Mouse (Mus musculus) embryonic fibroblast, embryonic 13.5 days (primary cell): ENCODE data around the gene Rnf208. TPM values are rescaled to one million over a fixed set of nuclear protein-coding genes. Genes with fewer than 3 reads are reported as not detected.
"Not testable (repeated sequence)": the region's sequence is repeated elsewhere in the genome, so short reads cannot be mapped to it uniquely, and the experiment has no call there.

Source experiments
- H3K27ac ChIP-seq: 2 replicates; pipeline ENCODE4 v1.5.1; 2012; ENCODE audit warnings: low read length, control low read depth, inconsistent platforms; ENCODE audit not compliant: insufficient read depth
- H3K4me1 ChIP-seq: 2 replicates; pipeline ENCODE4 v1.6.1; 2011; ENCODE audit warnings: low read length; ENCODE audit not compliant: control insufficient read depth, insufficient read depth
- H3K4me3 ChIP-seq: 2 replicates; pipeline ENCODE4 v1.5.1; 2011; ENCODE audit warnings: mild to moderate bottlenecking, control low read depth, low read length; ENCODE audit not compliant: insufficient read depth
- CTCF ChIP-seq: IDR thresholded peaks from 2 replicates; pipeline ENCODE4 v1.5.1; 2011; ENCODE audit warnings: mild to moderate bottlenecking, control low read depth, low read length, moderate library complexity, borderline replicate concordance; ENCODE audit not compliant: insufficient read depth
- POLR2A ChIP-seq: IDR thresholded peaks from 2 replicates; pipeline ENCODE4 v1.6.1; 2011; ENCODE audit warnings: low read depth, mild to moderate bottlenecking, control low read depth, low read length, moderate library complexity
- polyA plus RNA-seq: library from polyadenylated mRNA; stranded (reverse); fragments of >200 nt; gene quantifications from 2 replicates; pipeline ENCODE4 v1.2.4, GENCODE M21; 2011; ENCODE audit warnings: low read depth; ENCODE audit not compliant: missing spikeins, insufficient read length

Rnf208 gene
- polyA plus RNA-seq, 1 experiment: 0.42 TPM

DNA sequence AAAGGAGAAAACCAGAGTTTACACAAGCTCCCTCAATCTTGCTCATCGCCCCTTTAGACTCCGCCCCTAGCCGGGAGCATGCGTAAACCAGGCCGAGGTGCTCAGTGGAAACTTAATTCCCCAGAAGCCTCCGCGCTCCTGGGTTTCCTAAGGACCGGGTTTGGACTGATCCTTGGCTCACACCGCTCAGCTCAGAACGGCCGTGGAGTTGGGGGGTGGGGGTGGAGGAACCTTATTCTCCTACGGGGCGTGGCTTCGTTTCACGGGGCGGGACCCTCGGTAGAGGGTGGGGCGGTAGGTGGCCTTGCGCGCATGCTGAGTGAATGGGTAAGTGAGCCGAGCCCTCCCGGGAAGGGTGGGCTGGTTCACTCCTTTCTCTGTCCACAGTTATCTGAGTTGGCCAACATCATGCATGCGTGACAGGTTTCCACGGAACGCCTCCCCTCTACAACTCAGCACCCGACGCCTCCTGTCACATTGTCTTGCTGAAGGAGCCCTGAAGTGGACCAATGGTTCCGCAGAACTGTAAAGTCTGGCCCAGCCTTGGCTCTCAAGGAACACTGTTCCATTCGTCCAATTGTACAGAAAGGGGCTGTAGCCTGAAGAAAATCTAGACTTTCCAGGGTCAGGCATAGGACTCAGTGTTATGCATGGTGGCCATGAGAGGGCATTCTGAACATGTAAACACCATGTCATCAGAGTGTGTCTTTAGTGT is 1.2 kb upstream of the Rnf208 start:
- Histone ChIP-seq H3K27ac (no peak overlapping the region), H3K4me1 (0 out of 2 replicates have a peak, but pooled peaks cover 3% of the 10 kb centered on the region), H3K4me3 (0 out of 2 replicates have a peak overlapping the region, but pooled peaks have one; percentile 8)
- no peak; the same call in 1 of the 2 replicates for TF ChIP-seq POLR2A
- TF ChIP-seq CTCF: no peak

DNA sequence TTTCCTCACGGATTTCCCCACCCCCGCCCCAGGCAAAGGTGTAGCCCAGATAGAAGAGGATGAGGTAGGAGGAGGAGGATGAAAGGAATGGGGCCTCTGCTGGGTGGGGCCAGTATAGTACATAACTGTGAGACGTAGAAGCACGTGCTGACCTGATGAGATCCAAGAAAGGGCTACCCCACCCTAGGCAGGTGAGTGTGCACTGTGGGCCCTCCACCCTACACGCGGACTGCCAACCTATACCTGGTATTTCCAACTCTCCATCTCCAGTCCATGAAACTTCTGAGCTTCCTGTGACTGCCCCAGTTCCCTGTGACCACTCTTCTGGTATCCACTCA is 648 bp upstream of the Rnf208 start:
- Histone ChIP-seq H3K27ac (no peak overlapping the region), H3K4me1 (0 out of 2 replicates have a peak, but pooled peaks cover 3% of the 10 kb centered on the region), H3K4me3 (no peak overlapping the region)
- TF ChIP-seq POLR2A: no peak
- no peak for TF ChIP-seq CTCF

DNA sequence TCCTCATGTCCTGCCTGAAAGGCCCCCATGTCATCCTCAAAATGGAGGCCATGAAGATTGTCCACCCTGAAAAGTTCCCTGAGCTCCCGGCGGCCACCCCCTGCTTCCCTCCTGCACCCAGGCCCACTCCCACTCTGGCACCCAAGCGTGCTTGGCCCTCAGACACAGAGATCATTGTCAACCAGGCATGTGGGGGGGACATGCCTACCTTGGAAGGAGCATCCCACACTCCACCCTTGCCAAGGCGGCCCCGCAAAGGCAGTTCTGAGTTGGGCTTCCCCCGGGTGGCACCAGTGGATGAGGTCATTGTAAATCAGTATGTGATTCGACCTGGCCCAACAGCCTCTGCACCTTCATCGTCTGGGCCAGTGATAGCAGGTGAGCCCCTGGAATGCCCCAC is 1.3 kb downstream of the Rnf208 start:
- TF ChIP-seq CTCF (no peak), POLR2A (no peak)
- no peaks in the 10 kb centered on the region for H3K4me1 ChIP-seq
- H3K27ac ChIP-seq: no peak overlapping the region
- no peak overlapping the region for H3K4me3 ChIP-seq

DNA sequence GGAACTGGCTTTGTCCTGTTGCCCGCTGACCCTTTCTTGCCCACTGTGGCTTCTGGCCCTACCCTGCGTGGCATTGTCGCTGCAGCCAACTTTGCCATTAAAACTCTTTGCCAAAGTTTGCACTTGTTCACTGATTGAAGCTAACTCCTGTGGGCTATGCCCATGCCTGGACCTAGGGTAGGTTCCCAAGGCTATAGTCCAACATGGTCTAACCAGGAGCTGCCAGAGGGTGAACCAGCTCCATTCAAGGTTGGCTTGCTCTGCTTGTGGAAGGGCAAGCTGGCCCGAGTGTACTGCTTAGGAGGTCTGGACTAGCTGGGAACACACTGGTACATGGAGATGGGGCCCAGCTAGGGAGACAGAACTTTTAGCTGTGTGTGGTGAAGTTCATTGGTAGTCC is 2.1 kb downstream of the Rnf208 start:
- TF ChIP-seq POLR2A (no peak), CTCF (no peak)
- Histone ChIP-seq H3K27ac (no peak overlapping the region), H3K4me1 (no peaks in the 10 kb centered on the region), H3K4me3 (no peak overlapping the region)

DNA sequence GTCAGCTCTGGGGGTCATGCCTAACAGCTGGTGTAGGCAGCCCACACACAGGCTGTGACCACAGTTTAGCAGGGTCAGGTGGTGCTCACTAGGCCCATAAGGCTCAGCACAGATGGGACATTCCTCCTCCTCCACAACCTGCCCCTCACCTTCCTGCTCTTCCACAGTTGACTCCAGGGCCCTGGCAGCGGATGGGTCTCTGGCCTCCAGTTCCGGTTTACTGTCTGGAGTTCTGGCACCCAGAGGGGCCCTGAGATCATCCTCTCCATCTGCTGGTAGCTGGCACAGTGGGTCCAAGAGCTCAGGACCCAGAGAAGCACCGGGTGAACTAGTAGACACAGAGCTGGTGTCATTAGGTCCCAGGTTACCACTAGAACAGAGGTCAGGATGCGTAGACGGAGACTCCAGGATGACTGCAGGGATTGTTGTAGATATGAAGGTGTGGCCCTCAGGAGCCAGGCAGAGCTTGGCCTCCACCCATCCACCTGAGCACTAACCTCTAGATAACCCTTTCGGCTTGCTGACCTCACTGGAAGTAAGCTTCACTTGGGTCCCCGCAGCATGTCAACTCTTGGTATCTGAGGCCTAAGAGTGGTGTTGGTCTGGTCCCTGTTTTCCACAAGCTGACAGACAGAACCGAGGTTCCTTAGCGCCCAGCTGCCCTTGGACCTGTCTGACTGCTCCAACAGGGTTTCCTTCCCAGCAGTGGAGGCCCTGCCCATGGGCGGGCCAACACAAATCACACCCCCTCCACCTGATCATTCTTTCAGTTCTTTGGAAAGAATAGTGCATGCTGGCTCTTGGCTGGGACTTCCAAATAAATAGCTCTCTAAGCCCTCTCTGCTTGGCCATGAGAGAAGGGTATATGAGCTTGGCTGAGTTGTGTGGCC is 4.4 kb downstream of the Rnf208 start, which contains the start of gene AL732309.1:
Gene AL732309.1 (minus strand): TSS at position 681 of the 890 bp plus-strand sequence.
- TF ChIP-seq CTCF (no peak), POLR2A (no peak)
- Histone ChIP-seq H3K4me3 (no peak within 1 kb of the TSS), H3K4me1 (no peaks in the 10 kb centered on the region), H3K27ac (no peak within 1 kb of the TSS)

DNA sequence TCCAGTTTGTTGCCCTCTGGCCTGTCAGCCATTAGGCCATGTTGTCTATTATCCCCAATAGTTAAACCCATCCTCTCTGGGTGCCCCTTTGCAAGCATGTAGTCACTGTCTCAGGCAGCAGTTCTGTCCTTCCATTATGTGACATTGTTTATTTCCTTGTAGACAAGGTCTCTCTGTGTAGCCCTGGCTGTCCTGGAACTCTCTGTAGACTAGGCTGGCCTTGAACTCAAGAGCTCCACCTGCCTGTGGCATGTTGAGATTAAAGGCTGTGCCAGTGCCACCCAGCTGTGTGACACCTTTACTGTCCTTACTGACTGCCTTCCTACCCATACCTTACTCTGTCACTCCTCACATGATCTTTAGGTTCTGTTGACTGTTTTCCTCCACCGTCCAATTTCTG is 10.3 kb downstream of the Rnf208 start:
- H3K27ac ChIP-seq: no peak overlapping the region
- TF ChIP-seq POLR2A (no peak), CTCF (peak; percentile 29; the same call in 1 of the 2 replicates)
- no peaks in the 10 kb centered on the region for H3K4me1 ChIP-seq
- H3K4me3 ChIP-seq: no peak overlapping the region

DNA sequence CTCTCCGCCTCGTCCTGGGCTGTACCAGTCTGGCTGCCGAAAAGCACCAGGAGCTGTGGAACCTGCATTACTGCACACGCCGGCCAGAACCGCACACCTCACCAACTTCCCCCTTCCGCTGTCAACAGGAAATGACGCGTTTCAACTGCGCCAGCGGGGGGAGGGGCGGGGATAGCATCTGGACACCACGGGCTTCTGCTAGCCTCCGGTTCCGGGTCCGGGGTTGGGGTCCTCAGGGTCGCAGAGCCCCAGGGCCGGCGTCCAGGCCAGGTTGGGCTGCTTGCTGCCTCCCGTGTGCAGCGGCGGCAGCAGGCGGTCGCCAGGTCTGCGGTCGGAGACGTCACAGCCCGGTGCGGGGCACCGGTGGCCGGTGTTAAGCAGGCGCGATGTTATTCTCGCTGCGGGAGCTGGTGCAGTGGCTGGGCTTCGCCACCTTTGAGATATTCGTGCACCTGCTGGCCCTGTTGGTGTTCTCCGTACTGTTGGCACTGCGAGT is 13.3 kb downstream of the Rnf208 start, which contains the start of gene Tmem203:
Gene Tmem203 (plus strand): TSS at position 156 of the 496 bp plus-strand sequence.
- no peaks in the 10 kb centered on the region for H3K4me1 ChIP-seq
- no peak within 1 kb of the TSS for H3K27ac ChIP-seq
- TF ChIP-seq CTCF (no peak), POLR2A (peak; percentile 54)
- H3K4me3 ChIP-seq: peak within 1 kb of the TSS; percentile 92

DNA sequence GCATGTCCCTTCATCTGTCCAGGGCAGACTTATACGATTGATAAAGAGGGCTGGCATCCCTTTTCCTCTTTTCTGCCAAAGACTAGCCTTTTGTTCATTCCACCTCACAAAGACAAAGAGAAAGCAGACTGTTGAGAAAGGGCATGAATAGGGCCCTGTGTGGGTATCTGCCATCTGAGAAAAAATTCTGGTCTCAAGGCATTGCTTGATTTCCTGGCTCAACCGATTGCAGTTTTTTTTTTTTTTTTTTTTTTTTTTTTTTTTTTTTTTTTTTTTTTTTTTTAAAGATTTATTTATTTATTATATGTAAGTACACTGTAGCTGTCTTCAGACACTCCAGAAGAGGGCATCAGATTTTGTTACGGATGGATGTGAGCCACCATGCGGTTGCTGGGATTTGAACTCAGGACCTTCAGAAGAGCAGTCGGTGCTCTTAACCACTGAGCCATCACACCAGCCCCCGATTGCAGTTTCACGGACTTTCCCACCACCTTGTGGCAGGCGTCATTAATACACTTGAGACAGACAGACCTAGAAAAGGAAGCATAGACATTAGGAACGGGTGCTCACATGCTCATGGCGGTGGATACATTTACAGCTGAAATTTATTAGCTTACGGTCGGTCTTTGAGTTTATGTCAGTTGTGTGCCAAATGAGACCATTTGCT is 14.5 kb downstream of the Rnf208 start:
- not testable (repeated sequence) for H3K4me1 ChIP-seq, H3K27ac ChIP-seq
- peak overlapping the region; percentile 92 for H3K4me3 ChIP-seq

DNA sequence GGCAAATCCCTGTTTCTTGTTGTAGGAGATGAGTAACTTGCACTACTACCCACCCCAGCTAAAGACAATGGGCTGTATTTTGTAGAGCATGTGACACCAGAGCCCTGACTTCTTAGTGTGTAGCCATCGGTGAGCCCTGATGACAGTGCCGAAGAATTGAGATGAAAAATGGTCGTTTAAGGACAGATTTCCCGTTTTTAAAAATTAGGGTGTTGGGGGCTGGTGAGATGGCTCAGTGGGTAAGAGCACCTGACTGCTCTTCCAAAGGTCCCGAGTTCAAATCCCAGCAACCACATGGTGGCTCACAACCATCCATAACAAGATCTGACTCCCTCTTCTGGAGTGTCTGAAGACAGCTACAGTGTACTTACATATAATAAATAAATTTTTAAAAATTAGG is 15.2 kb downstream of the Rnf208 start:
- not testable (repeated sequence) for H3K4me3 ChIP-seq, H3K27ac ChIP-seq, H3K4me1 ChIP-seq
